Mouse (Mus musculus) limb, embryonic 10.5 days (tissue): ENCODE data around the gene Fyn. TPM values are rescaled to one million over a fixed set of nuclear protein-coding genes. Genes with fewer than 3 reads are reported as not detected.

Experiments
- DNase-seq: peaks from one replicate; pipeline ENCODE4 v3.0.0-alpha.2; 2017; ENCODE audit warnings: low spot score
- H3K27ac ChIP-seq: fragments of 300-500 bp; sonication (generic); 2 replicates; pipeline ENCODE4 v1.5.1; 2016; ENCODE audit warnings: mild to moderate bottlenecking
- H3K27me3 ChIP-seq: fragments of 300-500 bp; sonication (generic); 2 replicates; pipeline ENCODE4 v1.6.1; 2016; ENCODE audit warnings: low read depth, mild to moderate bottlenecking; ENCODE audit not compliant: poor library complexity, severe bottlenecking
- H3K36me3 ChIP-seq: fragments of 300-500 bp; sonication (generic); 2 replicates; pipeline ENCODE4 v1.6.1; 2016; ENCODE audit warnings: mild to moderate bottlenecking, moderate library complexity
- H3K4me1 ChIP-seq: fragments of 300-500 bp; sonication (generic); 2 replicates; pipeline ENCODE4 v1.6.1; 2016
- H3K4me3 ChIP-seq: fragments of 300-500 bp; sonication (generic); 2 replicates; pipeline ENCODE4 v1.5.1; 2016; ENCODE audit warnings: mild to moderate bottlenecking, moderate library complexity
- H3K9me3 ChIP-seq: fragments of 300-500 bp; sonication (generic); replicated peaks from 2 replicates; pipeline ENCODE4 v1.6.1; 2016; ENCODE audit warnings: mild to moderate bottlenecking
- WGBS: fragments of 180-500 bp; shearing (Covaris S2); methylation state at CpG from one replicate; pipeline ENCODE4 v1.1.7; 2016; 5-methylcytosine and 5-hydroxymethylcytosine counted together
- polyA plus RNA-seq: library from polyadenylated mRNA; unstranded; fragments of >200 nt; fragmentation: Nextera tagmentation; extraction: Ambion mirVana; gene quantifications from 2 replicates; pipeline ENCODE4 v1.2.1, GENCODE M21; 2016

Gene Fyn
- polyA plus RNA-seq, 1 experiment from 2014 or later, result 16.0 TPM

DNA sequence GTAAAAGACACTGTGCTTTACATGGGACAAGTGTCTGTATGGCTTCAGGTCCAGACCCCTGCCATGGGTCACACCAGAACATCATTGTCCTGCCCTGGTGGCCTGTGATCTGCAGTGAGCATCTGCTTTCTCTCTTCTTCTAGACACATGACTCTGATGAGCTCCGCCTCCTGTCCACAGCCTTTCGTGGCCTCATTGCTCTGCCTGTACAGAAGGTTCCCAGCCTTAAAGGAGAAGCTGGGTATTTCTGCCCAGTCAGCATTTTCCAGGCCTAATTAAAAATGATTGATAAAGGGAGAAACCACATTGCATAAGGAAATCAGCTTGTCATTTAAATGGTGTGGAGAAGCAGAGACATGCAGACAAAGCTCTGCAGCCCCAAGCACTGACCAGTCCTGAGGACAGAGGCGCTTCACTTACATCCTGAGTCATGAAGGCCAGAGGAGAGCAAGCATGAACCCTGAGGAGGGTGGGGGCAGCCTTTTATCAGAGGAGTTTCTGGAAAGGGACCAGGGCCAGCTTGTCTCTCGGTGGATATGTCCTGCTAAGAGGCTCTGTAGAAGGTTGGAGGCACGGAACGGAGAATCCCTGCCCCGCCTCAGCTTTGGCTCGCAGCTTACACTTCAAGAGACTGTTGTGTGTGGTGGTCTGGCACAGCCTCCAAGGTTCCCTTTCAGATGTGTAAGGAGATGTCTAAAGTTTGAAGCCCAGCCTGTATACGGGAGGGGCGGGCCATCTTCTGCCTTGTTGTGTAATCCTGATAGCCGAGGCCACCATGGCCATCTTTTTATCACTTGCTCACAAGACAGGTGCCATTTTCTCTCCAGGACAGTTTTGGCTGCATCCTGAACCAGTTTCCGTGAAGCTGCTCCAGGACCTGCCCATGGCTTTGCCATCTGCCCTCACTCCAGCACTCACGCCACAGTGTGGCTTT is 90.4 kb downstream of the Fyn start:
- no peak for DNase-seq
- H3K4me3 ChIP-seq, result no peak overlapping the region
- peaks cover 26% of the 10 kb centered on the region for H3K4me1 ChIP-seq

DNA sequence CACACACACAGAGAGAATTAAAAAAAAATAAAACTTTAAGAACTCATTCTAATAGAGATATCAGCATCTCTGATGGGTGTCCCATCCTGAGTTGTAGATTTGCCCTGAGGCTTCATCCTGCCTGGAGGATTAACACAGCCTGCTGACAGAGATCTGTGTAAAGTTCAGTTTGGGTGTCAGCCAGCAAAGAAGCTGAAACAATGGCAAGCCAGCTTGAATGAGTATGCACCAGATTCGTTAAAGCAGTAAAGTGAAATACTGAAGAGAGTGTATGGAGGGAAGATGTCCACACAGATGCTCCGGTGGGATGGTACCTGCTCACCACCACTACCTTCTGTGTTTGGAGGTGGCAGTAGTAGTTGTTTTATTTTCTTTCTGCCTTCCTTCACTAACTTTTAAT is 92.0 kb downstream of the Fyn start:
- H3K4me3 ChIP-seq, result no peak overlapping the region
- H3K36me3 ChIP-seq, result no peaks in the 10 kb centered on the region
- H3K9me3 ChIP-seq, result no peaks in the 10 kb centered on the region
- peaks cover 26% of the 10 kb centered on the region for H3K4me1 ChIP-seq
- H3K27ac ChIP-seq, result no peak overlapping the region
- no peaks in the 10 kb centered on the region for H3K27me3 ChIP-seq
- DNase-seq, result no peak
- whole genome bisulfite sequencing, result 88% methylated on average over 2 of the region's 2 CpGs

More for the DNA sequence above, 90.4 kb downstream of the Fyn start:
- Histone ChIP-seq H3K27ac (no peak overlapping the region), H3K36me3 (no peaks in the 10 kb centered on the region), H3K9me3 (no peaks in the 10 kb centered on the region), H3K27me3 (no peaks in the 10 kb centered on the region)
- 63% methylated on average over 13 of the region's 13 CpGs for WGBS

DNA sequence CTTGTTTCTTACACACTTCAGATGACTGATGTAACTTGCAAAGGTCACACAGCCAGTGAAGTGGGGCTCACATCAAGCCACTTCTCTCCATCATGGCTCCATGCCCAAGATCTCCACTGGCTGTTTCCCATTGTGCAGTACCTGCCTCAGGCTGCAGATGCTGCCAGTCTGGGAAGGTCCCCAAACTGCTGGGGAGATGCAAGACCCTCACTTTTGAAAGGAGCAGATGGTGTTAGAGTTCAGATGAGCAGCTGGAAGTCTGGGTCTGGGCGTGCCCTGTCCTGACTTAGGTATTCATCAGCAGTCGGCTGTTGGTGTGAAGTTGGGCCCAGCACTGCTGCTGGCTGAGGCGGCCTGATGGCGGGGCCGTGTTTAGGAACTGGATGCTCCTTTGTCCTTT is 93.3 kb downstream of the Fyn start:
- DNase-seq, result no peak
- H3K9me3 ChIP-seq, result no peaks in the 10 kb centered on the region
- H3K4me1 ChIP-seq, result peaks cover 26% of the 10 kb centered on the region
- 29% methylated on average over 5 of the region's 5 CpGs for WGBS
- no peaks in the 10 kb centered on the region for H3K27me3 ChIP-seq
- no peak overlapping the region for H3K4me3 ChIP-seq
- H3K27ac ChIP-seq, result 0 out of 2 replicates have a peak overlapping the region, but pooled peaks have one; percentile 5
- H3K36me3 ChIP-seq, result no peaks in the 10 kb centered on the region

DNA sequence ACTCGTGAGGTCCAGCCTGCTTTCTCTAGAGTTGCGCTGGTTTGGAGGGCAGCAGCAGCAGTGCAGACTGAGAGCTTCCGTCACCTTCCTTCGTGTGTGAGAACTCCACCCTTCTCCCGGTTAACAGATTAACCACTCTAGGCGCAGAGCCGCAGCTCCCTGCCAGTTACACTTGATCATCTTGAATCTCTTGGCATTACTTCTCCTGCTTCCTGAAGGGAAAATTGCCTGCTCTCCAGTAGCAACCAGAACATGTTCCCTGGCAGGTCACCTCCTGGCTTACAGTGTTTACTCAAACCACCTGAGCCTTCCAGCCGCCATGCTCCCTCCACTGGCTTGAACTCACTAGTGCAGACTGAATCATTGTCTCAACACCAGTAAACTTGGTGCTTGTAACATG is 94.1 kb downstream of the Fyn start:
- Histone ChIP-seq H3K36me3 (no peaks in the 10 kb centered on the region), H3K4me1 (peaks cover 26% of the 10 kb centered on the region), H3K9me3 (no peaks in the 10 kb centered on the region), H3K27ac (0 out of 2 replicates have a peak overlapping the region, but pooled peaks have one; percentile 7), H3K4me3 (no peak overlapping the region), H3K27me3 (no peaks in the 10 kb centered on the region)
- 63% methylated on average over 8 of the region's 8 CpGs for WGBS
- no peak for DNase-seq

DNA sequence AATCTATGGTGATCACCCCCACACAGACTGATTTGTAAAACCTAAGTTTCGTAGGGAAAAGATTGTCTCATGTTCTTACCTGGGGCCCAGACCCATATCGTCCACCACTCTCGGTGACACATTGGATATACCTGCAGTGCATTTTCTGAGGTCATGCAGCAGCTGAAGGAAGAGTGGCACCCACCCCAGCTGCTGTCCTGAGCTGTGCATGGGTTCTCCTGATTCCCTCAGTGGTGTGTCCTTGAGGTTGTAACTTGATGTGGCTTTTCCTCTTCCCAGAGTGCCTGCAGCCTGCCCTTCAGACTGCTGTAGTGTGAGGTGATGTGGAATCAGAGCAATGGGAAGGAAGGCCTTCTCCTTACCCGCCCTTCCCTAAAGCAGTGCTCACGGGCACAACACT is 95.7 kb downstream of the Fyn start:
- Histone ChIP-seq H3K9me3 (no peaks in the 10 kb centered on the region), H3K36me3 (no peaks in the 10 kb centered on the region), H3K4me1 (peaks cover 17% of the 10 kb centered on the region), H3K27me3 (no peaks in the 10 kb centered on the region), H3K27ac (no peak overlapping the region), H3K4me3 (no peak overlapping the region)
- DNase-seq, result no peak
- WGBS, result 93% methylated on average over 5 of the region's 5 CpGs

DNA sequence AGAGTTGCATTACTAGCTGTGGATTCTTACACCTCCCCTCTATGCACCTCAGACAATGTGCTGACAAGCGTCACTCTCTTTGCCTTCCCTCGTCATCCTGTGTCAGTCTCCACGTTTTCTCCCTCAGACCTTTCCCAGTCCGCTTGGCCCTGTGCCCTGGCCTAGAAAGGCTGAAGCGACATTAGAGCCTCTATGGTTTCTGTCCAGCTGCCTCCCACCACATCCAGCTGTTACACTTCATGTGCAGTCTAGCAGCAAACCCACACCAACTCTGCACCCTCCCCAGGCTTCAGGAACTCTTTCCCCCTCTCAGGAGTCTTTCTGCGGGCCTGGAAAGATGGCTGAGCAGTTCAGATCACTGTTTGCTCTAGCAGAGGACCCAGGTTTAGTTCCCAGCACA is 98.7 kb downstream of the Fyn start:
- no peak for DNase-seq
- Histone ChIP-seq H3K36me3 (no peaks in the 10 kb centered on the region), H3K4me3 (no peak overlapping the region), H3K27me3 (no peaks in the 10 kb centered on the region), H3K9me3 (no peaks in the 10 kb centered on the region), H3K4me1 (peaks cover 18% of the 10 kb centered on the region), H3K27ac (no peak overlapping the region)
- WGBS, result 84% methylated on average over 6 of the region's 6 CpGs

DNA sequence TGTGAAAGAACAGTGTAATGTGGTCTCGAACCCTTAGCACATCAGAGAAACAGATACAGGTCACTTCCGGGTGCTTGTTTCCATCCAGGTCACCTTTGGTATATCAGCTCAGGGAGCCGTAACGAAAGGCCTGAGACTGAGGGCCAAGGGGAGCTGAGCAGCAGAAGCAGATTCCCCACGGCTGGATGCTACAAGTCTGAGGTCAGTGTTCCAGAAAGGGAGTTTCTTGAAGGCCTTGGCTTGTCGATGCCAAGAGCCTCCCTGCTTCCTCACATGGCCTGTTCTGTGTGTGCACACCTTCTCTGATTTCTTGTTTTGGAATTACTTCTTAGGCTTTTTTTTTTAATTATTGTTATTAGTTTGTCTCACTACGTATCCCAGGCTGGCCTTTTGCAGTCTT is 99.2 kb downstream of the Fyn start:
- Histone ChIP-seq H3K4me3 (no peak overlapping the region), H3K27me3 (no peaks in the 10 kb centered on the region)

DNA sequence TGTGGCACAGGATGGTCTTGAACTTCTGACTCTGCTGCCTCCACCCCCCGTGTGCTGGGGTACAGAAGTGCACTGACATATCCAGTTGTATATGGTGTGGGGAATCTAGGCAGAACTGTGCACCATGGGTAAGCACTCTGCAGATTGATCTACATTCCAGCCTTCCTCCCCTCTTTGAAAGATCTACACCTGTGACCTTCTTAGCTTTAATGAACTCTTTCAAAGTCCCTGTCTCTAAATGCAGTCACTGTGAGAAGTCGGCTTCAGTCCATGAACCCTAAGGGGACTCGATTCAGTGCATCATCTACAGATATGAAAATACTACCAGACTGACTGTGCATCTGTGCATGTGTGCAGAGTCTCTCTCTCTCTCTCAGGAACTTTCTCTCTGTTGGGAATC is 99.9 kb downstream of the Fyn start:
- DNase-seq, result no peak
- Histone ChIP-seq H3K36me3 (no peaks in the 10 kb centered on the region), H3K27me3 (no peaks in the 10 kb centered on the region), H3K4me3 (no peak overlapping the region), H3K4me1 (peaks cover 8% of the 10 kb centered on the region; the same call in 1 of the 2 replicates), H3K9me3 (no peaks in the 10 kb centered on the region), H3K27ac (no peak overlapping the region)
- WGBS, result 93% methylated on average over 3 of the region's 3 CpGs

More for the DNA sequence above, 99.2 kb downstream of the Fyn start:
- no peak for DNase-seq
- peaks cover 13% of the 10 kb centered on the region for H3K4me1 ChIP-seq
- WGBS, result 92% methylated on average over 7 of the region's 7 CpGs
- H3K27ac ChIP-seq, result no peak overlapping the region
- no peaks in the 10 kb centered on the region for H3K36me3 ChIP-seq
- H3K9me3 ChIP-seq, result no peaks in the 10 kb centered on the region

DNA sequence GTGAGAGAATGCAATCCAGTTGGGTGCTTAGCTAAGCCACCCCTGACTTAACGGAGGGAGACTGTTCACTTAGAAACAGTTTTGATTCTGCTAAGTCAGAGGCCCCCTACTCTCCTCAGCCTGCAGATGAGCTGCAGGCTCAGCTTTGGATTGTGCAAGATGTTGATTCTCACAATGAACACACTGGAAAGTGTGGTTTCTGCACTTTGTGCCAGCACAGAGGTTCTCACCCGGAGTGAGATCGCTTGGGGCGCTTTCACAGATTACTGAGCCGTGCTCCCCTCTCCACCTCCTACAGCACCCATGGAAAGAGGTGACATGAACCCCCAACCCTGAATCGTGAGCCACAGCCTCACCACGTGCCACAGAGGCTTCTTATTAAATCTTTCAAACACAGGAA is 100.7 kb downstream of the Fyn start:
- no peak overlapping the region for H3K27ac ChIP-seq
- DNase-seq, result no peak
- H3K27me3 ChIP-seq, result no peaks in the 10 kb centered on the region
- no peaks in the 10 kb centered on the region for H3K9me3 ChIP-seq
- H3K4me1 ChIP-seq, result peaks cover 8% of the 10 kb centered on the region; the same call in 1 of the 2 replicates
- 90% methylated on average over 7 of the region's 7 CpGs for WGBS
- H3K36me3 ChIP-seq, result no peaks in the 10 kb centered on the region
- no peak overlapping the region for H3K4me3 ChIP-seq

DNA sequence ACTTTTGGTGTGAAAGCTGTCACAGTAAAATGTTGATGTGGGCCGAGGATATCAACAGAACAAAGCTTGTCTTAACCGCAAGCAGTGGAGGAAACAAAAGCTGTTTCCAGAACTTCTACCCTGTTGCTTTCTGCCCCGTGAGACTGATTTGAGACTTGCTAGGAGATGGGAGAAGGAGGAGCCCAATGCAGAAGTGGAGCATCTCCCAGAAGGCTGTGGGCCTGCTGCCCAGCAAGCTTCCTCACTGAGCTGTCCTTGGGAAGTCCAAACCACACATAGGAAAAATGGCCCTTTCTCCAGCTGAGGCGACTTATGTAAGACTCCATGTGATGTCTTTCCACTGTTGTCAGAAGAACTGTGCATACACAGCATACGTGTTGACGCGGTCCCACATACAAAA is 101.7 kb downstream of the Fyn start:
- H3K36me3 ChIP-seq, result no peaks in the 10 kb centered on the region
- H3K4me3 ChIP-seq, result no peak overlapping the region
- no peak for DNase-seq
- H3K27me3 ChIP-seq, result no peaks in the 10 kb centered on the region
- H3K4me1 ChIP-seq, result peaks cover 8% of the 10 kb centered on the region; the same call in 1 of the 2 replicates
- WGBS, result 88% methylated on average over 7 of the region's 7 CpGs
- H3K9me3 ChIP-seq, result no peaks in the 10 kb centered on the region
- no peak overlapping the region for H3K27ac ChIP-seq

DNA sequence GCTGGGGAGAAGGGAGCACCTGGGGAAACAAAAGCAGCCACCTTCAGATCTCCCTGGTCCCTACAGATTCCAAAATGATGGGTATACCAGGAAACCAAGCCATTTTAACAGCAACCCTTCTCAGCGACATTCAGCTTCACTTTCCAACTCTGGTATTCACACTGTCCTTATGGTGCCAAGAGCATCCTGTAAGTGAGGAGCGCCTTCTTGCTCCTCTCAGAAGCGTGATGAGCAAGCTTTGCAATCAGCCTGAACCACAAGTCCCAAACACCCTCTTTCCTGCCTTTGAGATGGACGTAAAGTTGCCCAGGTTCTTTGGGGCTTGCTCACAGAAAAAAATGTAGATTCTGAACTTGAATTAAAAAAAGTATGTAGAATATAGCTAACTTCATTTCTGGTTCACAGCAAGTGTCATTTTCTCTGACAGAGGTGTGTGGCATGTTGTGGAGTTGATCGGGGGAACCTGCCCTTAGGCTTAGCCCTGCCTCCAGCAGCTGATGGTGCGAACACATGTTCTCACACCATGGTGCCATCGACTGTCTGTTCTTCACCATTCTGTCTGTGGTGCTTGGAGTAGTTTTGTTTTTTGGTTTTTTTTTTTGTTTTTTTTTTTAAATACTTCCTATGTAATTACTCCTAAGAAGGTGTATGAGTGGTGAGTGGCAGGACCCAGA is 102.5 kb downstream of the Fyn start:
- 79% methylated on average over 7 of the region's 7 CpGs for WGBS
- no peaks in the 10 kb centered on the region for H3K27me3 ChIP-seq

DNA sequence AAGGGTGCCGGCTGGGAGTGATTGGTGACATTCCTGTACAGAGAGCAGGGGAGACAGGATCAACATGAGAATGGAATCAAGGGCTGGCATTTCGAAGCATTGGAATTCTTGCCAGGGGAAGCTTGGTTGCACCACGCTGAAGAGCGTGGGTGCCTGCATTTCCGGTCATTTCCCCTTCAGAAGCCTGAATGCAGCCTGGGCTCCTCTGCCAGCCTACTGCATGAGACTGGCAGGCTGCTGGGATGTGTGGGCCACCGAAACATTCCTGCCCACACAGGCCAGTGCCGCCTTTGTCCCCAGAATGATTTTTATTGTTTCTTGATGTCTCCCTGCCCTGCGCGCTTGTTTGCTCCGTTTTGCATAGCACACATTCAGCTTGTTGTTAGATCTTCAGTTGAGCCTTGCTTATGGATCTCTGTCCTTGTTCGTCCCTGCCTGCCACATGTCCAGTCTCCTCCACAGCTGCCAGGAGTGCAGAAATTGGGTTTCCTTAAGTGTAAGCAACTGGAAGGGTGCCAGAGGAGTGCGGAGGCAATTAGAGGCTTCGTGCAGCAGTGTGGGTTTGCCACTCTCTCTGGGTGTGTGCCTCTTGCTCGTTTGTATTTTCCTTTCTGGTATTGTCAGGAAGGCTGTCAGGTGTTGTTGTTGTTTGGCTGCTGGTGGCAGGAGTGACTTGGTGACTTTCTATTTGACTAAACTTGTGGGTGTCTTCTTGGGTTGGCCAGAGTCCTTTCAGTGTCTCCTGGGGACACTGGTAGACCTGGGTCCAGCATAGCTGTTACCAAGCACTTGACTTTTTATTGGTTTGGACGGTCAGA is 103.3 kb downstream of the Fyn start:
- WGBS, result 80% methylated on average over 15 of the region's 15 CpGs
- peak overlapping the region; percentile 26; the same call in 1 of the 2 replicates for H3K27ac ChIP-seq
- H3K27me3 ChIP-seq, result no peaks in the 10 kb centered on the region
- H3K36me3 ChIP-seq, result no peaks in the 10 kb centered on the region
- DNase-seq, result no peak
- no peaks in the 10 kb centered on the region for H3K9me3 ChIP-seq
- no peak overlapping the region for H3K4me3 ChIP-seq
- peaks cover 8% of the 10 kb centered on the region; the same call in 1 of the 2 replicates for H3K4me1 ChIP-seq

More for the DNA sequence above, 102.5 kb downstream of the Fyn start:
- Histone ChIP-seq H3K36me3 (no peaks in the 10 kb centered on the region), H3K27ac (no peak overlapping the region), H3K4me1 (peaks cover 8% of the 10 kb centered on the region; the same call in 1 of the 2 replicates), H3K9me3 (no peaks in the 10 kb centered on the region), H3K4me3 (no peak overlapping the region)
- DNase-seq, result no peak
